Mouse (Mus musculus) kidney, adult 9 months (tissue): ENCODE data around the gene Pias3.
"Not testable (repeated sequence)": the region's sequence is repeated elsewhere in the genome, so short reads cannot be mapped to it uniquely, and the experiment has no call there.

Experiments
- DNase-seq: peaks from one replicate; pipeline ENCODE4 v3.0.0; 2022

The Pias3 gene

DNA sequence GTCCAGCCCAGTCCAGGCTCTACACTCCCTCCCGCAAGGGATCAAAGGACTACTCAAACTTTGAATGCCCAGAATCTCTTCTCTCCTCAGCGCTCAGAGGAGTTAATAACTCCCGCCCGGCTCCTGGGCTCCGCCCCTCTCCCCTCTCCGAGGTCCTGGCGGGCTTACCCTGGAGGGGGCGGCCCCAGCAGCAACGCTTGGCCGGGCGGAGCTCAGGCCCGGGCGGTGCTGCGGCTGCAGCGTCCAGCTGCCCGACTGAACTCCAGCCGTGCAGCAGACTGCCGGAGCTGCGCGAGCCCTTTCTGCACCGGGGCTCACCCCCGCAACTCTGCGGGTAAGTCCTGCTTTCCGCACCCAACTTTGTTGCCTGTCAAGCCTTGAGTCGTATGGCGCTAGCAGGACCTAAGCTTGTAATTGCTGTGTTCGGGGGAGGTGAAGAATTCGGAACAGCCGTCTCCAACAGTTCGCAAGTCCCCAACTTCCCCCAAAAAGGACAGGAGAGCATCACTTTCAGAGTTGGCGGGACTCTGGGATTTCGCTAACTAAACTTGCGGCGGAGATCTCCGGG, at the start of gene Pias3:
TSS of gene Pias3 (plus strand) at position 187 of the 568 bp plus-strand sequence.
- DNase-seq = peak; percentile 91

DNA sequence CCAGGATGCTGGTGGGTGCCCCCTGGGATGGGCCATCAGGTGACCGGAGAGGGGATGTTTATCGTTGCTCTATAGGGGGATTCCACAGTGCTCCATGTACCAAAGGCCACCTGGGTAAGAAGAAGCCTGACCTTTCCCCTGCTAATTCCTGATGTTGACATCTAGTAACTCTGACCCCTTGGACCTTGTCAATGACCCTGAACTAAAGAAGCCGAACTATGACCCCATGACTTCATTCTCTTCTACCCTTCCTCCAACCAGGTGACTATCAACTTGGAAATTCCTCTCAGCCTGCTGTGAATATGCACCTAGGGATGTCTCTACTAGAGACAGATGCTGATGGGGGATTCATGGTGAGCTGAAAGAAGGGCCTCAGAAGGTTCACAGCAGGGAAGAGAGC, 48.8 kb upstream of the Pias3 start:
- no peak for DNase-seq

DNA sequence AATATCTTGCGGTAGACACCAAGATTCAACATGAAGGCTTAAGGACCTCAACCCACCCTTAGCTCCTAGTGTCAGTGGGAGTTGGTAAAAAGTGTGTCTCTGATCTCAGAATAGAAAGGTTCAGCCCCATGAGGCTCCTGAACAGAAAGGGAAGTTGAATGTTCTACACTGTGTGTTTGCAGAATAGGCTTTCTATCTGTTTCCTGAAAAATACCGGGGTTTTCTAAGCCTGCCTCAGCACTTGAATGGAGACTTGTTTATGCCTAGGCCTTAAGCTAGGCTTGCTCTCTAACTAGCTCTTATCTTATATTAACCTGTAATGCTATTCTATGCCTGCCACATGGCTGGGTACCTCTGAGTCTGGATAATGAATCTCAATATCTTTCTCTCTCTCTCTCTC, 35.3 kb upstream of the Pias3 start:
- no peak for DNase-seq

DNA sequence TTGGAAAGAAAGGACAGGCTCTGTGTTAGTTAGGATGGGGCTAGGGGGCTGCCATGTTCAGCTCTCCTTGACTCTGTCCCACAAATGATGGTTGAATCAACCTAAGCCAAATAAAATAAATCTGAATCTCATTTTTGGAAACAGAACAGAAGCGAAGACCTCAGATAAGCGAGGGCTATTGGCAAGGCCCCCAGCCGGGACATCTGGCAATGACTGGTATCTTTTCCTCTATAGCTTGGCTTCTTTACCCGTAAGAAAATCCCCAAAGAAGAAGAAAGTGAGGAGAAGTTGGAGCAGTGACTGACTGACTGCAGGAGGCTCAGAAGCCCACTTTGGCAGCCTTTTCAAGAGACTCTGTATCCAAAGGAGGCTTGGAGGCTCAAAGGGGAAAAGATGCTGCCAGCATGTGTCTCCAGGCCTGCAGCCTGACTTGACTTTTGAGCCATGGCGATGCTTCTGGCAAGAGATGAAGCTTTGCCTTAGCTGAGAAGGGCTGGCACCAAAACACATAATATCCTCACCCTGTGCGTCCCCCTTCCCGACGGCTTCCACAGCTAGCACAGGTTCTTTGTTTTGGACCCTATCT, 33.4 kb upstream of the Pias3 start:
- DNase-seq = no peak

DNA sequence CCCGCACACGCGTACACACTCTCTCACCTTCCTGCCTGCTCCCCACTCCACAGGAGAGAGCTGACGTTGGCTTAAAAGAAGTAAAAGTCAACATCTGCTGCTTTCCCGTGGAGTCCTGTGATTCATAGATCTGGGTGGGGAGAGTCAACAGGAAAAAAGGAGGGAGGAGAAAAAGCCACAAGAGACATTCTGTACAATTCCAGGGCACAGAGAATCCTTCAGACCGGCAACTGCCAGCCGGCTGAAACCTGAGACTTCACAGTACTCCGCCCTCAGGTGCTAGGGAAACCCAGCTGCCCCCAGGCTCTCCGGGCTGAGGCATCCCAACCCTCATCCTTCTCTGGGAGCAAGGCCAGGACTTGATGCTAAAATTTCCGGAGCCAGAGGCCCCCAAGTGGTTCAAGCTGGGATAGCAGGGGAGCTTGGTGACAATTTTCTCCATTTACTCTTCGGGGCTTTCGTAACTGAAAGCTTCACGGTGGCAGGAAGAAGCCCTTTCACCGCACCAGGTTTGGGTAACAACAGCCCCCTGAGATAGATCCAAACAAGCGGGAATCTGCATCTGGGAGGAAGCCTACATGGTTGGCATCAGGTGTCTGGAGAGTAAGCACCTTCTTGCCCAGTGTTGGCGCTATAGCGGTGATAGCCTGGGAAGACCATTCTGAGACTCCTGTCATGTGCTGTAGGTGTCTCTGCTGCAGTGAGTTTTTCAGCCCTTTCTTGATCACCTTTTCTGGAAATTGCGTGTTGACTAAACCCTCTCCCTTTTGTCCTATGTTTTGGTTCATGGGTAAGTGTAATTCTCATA, 32.5 kb upstream of the Pias3 start:
- DNase-seq = peak; percentile 80

DNA sequence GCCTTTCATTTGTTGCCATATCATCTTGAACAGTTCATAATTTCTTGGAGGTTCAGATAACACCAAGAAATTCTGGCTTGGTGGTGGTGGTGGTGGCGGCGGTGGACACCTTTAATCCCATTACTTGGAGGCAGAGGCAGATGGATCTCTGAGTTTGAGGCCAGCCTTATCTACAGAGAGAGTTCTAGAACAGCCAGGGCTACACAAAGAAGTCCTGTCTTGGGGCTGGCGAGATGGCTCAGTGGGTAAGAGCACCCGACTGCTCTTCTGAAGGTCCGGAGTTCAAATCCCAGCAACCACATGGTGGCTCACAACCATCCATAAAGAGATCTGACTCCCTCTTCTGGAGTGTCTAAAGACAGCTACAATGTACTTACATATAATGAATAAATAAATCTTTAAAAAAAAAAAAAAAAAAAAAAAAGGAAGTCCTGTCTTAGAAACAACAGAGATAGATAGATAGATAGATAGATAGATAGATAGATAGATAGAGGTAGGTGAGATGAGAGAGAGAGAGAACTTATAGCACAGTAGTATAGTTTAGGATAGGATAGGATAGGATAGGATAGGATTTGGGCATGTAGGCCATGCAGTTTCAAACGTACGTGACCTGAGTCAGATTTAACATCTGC, 30.3 kb upstream of the Pias3 start:
- DNase-seq = not testable (repeated sequence)

DNA sequence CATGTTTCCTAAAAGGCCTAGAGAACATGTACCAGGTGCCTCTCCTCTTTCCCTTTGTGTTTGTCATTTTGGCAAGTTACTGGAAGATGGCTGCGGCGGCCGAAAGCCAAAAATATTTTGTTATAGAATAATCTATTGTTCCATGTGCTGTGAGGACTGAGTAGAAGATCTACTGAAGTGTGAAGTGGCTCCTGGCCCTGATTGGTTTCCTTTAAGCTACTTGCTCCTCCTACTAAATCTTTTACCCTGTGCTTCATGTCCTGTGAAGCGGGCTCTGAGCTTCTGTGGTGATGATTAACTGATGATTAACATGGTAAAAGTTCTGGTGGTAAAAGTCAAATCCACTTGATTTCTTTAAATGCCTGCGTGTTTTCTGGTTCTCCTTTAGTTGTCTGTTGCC, 29.3 kb upstream of the Pias3 start:
- peak; percentile 74 for DNase-seq

DNA sequence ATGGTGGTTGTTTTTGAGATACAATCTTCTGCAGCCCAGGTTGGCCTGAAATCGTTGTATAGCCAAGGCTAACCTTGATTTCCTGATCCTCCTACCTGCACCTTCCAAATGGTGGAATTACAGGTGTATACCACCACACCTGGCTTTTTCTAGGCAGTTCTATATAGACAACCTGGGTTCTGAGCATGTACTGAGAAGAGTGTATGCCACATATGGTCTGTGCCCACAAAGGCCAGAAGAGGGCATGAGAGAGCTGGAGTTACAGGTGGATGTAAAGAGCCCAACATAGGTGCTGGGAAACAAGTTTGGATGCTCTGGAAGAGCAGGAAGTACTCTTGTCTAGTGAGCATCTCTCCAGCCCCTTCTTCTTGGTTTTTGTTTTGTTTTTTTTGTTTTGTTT, 28.9 kb upstream of the Pias3 start:
- peak; percentile 52 for DNase-seq

DNA sequence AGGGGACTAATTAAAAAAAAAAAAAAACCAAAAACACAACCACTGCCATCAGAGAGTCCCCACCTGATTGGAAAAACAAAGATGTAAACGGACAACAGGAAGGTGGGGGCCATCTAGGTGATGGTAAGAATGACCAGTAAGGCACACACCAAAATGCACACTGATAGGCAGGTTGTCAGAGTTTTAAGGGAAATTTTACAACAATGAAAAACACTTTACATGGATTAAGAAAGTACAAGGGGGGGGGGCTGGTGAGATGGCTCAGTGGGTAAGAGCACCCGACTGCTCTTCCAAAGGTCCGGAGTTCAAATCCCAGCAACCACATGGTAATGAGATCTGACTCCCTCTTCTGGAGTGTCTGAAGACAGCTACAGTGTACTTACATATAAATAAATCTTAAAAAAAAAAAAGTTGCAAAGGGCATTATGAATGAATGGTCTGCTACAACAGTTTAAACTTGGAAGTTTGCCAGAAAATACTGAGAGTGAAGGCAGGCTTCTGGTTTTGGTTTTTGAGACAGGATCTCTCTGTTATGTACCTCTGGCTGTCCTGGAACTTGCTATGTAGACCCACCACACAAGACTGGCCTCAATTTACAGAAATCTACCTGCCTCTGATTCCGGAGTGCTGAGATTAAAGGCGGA, 27.6 kb upstream of the Pias3 start:
- DNase-seq = no peak

DNA sequence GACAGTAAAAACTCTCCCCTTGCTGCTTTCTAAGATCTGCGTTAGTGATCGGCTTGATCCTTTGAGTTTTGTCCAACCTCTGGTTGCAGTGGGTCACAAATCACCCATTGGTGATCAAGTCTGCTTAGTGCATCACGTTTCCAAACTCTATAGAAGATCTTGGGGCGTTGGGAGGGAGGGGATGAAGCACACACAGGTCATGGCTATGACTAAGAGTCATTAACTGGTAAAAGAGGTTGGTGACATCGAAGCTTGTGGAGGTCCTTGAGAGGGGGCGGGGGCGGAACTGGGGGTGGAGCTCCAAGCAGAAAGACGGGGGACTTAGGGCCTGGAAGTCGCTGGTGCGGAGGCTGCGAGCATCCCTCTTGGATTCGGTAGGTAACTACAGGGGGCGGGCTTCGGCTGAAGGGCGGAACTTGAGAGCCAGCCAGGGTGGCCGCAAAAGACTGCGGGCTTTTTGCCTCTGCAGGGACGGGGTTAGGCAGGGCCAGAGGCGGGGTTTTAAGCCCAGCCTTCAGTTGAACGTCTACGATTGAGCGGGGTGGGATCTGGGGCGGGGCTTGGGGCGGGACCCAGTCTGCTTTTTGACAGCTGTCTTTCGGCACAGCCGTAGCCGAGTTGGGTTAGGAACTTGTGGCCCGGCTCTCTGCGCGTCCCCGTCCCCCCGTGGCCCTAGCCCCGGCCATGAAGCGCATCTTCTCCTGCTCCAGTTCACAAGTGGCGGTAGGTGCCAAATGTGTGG, 26.3 kb upstream of the Pias3 start, which contains the start of gene Ankrd35:
TSS of gene Ankrd35 (plus strand) at position 405 of the 742 bp plus-strand sequence.
- DNase-seq = peak; percentile 88

DNA sequence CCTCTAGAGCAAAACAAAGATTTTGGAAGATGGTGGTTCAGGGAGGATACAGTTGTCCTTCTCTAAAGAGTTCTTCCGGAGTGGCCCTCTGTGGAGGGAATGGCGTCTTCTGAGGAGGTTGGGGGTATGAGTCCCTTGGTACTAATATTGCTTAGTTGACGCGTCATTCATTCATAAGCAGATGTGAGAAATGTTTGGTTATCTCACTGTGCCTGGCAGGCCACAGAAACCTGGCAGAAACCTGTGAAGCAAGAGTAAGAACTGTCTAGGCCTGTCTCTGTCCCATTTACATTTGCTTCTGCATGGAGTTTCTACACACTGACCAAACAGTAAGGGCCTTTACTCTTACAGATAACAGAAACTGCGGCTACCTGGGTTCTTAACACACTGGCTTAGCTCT, 24.7 kb upstream of the Pias3 start:
- no peak for DNase-seq

DNA sequence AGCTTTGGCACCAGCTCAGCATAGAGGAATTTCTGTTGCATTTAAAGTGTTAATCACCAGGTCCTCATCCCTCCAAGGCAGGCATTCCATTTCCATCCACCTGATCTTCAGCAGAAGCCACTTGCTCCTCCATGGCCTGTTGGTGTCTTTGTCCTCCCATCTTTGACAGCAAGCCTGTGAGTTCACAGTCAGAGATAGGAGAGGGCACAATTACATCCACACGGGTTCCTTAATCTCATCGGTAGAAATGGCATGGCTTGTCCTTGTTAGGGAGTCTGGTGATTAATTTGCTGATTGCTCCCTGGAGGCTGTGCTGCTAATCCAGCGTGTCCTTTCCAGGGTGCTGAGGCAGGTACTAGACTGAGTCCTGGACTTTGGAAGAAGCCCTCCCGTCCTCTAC, 22.7 kb upstream of the Pias3 start:
- DNase-seq = no peak

DNA sequence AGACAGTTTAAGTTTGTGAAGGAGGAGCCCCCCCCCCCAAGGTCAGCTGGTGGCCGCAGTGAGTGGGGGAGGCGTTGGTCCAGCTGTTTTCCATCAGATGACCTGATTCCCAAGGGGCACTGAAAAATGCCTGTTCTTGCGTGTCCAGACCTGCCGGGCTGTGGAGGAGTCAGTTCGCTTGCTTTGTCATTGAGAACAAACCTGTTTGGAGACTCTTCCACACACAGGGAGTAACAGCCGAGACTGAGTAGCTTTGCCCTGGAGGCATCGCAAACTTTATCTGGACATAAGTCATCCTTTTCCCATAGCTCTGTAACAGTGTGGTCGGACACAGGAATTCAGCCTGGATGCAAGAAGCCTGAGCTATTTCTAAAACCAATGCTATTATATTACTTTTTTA, 21.7 kb upstream of the Pias3 start:
- no peak for DNase-seq

DNA sequence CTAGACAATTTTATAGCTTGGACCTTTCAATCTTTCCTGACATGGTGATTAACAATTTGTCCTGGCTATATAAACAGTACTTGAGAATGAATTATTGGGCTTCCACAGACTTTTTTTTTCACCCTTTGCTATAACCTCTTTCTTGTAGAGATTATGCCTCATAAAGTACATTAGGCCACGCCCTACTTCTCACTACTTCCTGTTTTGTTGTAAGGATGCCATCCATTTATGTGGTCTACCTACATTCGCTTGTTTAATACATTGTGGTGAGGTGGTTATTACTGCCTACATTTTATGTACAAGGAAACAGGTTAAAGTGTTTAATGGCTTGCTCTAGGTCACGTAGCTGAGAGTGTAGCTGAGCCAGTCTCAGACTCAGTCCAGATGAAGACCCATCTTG, 21.0 kb upstream of the Pias3 start:
- DNase-seq = no peak

DNA sequence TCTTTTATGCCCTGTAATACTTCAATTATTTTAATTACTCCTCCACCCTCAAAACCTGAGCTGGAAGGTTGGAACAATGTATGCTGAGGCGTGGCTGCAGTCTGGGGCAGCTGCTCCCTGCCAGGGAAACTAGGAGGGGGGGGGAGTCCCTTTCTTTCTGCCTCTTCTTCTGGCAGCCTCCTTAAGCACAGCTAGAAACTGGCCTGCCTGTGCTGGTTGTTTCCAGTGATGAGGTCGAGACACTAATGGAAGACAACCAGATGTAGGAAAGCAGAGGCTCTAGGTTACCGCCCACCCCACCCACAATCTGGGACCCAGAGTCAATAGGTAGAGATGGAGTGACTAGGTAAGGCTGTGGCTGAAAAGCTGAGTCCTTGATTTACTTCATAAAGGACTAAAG, 20.5 kb upstream of the Pias3 start:
- DNase-seq = no peak

DNA sequence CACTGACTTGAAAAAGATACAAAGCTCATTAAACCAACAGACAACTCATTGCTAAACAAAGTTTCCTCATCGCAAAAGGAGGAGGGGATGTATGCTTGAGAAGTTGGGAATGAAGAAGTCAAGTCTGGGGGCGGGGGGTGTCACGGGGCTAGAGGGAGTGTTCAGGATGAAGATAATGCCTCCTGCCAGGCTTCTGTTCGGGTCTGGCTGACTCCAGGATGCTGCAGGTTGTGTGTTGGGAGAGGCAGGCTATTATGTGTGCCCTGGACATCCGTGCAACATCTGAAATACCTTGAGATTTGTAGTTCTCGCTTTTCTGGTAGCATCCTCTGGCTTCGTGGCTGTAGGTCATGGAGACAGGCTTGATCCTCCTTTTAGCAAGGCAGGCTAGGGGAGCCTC, 17.7 kb upstream of the Pias3 start:
- no peak for DNase-seq

DNA sequence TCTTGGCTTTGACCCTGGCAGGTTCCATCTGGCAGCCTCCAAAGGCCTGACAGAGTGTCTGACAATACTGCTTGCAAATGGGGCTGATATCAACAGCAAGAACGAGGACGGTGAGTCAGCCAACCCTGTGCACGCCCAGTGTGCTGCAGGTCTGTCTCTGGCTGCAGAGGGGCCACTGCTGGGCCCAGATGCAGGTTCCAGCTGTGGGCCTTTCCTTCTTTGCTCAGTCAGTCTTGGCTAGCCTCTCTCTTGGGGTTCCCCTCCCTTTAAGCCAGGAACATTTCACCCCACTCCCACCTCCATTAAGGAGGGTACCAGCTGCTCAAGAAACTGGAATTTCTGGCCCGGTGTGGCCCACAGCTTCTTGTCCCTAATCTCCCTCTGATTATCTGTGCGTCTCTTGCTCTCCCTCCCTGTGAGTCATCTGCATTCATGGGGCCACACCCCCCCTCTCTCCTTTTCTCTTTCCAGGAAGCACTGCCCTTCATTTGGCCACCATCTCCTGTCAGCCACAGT, 17.0 kb upstream of the Pias3 start:
- no peak for DNase-seq

DNA sequence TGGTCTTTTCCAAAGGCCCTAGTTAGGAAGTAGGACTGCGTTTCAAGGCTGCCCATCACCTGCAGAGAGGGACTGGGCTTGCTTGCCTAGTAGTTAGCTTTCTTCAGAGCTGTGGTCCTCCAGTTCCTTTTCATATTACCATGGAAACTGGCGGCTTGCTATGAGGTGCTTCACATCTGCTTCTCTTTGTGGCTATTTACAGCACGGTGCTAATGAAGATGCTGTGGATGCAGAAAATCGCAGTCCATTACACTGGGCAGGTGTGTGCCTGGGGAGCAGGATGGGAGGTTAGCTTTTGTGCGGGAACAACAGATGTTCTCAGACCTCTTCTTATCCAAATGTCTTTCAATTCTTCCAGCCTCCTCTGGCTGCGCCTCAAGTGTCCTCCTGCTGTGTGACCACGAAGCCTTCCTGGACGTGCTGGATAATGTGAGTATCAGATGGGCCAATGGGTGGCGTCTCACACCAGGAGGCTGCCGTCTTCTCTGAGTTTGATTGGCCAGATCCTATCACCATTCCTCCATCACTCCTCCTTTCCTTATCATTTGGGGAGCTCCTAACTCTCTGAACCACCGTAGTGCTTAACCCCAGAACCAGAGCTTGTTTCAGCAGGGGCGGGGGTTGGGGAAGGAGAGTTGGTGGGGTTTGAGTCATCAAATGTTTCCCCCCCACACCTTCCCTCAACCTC, 15.8 kb upstream of the Pias3 start:
- DNase-seq = no peak

DNA sequence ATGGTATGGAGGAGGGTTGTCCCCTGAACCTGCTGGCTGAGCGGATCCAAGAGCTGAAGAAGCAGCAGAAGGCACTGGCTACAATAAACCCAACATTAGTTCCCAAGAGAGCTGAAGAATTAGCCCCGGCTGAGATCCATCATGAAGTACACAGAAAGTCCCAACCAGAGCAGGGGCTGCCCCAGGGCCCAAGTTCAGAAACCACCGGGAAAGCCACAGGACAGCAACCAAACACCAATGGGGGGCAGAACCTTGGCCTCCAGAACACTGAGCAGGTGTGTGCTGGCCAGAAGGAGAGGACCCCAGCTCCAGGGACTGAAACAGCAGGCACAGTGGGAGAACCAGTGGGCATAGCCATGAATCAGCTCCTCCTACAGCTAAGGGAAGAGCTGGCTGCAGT, 12.7 kb upstream of the Pias3 start:
- DNase-seq = no peak

DNA sequence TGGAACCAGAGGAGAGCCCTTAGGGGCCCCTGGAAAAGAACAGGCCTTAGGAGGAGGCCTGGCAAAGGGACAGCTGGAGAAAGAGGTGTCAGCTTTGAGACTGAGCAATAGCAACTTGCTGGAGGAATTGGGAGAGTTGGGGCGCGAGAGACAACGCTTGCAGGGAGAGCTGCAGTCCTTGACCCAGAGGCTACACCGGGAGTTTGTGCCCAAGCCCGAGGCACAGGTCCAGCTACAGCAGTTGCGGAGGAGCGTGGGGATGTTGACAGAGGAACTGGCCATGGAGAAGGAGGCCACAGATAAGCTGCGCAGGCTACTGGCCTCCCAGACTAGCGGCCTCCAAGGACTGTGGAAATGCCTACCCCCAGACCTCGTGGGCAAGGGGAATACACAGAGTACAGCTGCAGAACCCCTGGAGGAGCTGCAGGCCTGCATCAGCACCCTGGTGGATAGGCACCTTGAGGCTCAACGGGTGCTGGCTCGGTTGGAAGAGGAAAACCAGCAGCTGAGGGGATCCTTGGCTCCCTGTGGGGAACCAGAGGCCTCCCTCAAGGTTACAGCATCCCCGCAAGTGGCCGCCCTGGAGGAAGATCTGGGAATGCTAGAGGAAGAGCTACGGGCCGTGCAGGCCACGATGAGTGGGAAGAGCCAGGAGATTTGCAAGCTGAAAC, 11.9 kb upstream of the Pias3 start:
- no peak for DNase-seq

DNA sequence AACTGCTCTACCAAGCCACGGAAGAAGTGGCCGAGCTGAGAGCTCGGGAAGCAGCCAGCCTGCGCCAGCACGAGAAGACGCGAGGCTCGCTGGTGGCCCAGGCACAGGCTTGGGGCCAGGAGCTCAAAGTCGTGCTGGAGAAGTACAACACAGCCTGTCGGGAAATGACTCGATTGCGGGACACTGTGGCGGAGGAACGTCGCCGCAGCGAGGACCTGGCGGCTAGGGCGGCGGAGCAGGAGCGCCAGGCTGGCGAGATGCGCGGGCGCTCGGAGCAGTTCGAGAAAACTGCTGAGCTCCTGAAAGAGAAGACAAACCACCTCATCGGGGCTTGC, 11.4 kb upstream of the Pias3 start:
- DNase-seq = no peak
